Mouse (Mus musculus): ENCODE results near the gene Dip2b. TPM values are rescaled to one million over a fixed set of nuclear protein-coding genes. Genes with fewer than 3 reads are reported as not detected.

The Dip2b gene
- total and polyA plus RNA-seq, 2 experiments = 2.0 to 3.1 TPM

DNA sequence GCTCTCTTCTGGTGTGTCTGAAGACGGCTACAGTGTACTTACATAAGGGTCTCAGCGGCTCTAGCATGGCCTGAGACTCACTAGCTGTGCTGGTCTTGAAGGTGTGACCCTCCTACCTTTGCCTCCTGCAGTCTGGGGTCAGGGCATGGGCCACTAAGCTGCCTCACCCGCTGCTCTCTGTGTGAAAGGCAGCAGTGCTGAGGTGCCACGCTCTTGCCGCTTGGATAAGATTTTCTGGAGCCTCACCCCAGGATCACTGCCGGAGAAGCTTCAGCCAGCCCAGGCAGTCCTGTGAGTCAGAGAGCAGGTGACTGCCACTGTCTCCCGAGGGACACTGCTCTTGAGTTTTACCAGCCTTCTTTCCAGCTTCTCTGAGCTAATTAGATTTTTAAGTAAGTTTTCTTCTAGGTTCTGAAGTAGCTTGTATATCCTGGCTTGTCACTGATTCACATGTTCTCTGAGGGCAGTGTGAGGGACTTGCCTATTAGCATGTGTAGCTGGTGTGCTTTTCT, 18.0 kb downstream of the Dip2b start:
- H3K79me2 ChIP-seq (ENCODE audit: control insufficient read depth, insufficient read depth, low read length) = peaks cover 26% of the 10 kb centered on the region; the same call in 1 of the 2 replicates
- H3K27ac ChIP-seq (replicated peaks; ENCODE audit: insufficient read depth, low read depth, low read length) = no peak overlapping the region
- no peak for DNase-seq (ENCODE audit: extremely low read depth, low read depth, low spot score)
- H3K4me1 ChIP-seq (ENCODE audit: control insufficient read depth, insufficient read depth, low read length) = peaks cover 5% of the 10 kb centered on the region; the same call in 1 of the 2 replicates
- 94% methylated on average over 7 of the region's 7 CpGs for WGBS
- TF ChIP-seq POLR2A (IDR thresholded peaks at IDR 0.05; ENCODE audit: extremely low read depth, insufficient read depth, low read length) (no peak), CTCF (IDR thresholded peaks at IDR 0.05; ENCODE audit: low read depth, low read length) (no peak)
- no peak overlapping the region for H3K4me3 ChIP-seq (ENCODE audit: insufficient read depth, low read depth, low read length)
- H3K9ac ChIP-seq (ENCODE audit: low read depth, low read length) = no peak overlapping the region
- no peaks in the 10 kb centered on the region for H3K27me3 ChIP-seq (ENCODE audit: control insufficient read depth, insufficient read depth, low read length)
- no peaks in the 10 kb centered on the region for H3K36me3 ChIP-seq (ENCODE audit: control insufficient read depth, insufficient read depth, low read length)

DNA sequence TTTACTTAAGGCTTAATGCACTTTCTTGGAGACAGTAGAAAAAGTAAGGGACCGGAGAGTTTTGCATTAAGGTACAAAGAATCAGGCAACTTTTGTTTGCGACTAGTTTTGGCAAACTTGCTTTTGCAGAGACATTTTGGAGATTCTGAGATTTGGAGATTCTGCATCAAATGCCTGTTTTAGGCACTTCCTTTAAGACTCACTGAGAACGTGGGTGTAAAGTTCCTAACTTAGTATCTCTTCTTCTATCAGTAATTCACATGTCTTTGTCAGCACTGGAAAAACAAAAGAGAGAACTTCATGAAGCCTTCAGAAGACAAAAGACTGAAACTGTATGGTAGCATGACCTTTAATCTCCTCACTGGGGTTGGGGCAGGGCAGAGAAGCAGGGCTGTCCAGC, 19.2 kb downstream of the Dip2b start:
- Histone ChIP-seq H3K9ac (ENCODE audit: low read depth, low read length) (no peak overlapping the region), H3K4me3 (ENCODE audit: insufficient read depth, low read depth, low read length) (no peak overlapping the region), H3K79me2 (ENCODE audit: control insufficient read depth, insufficient read depth, low read length) (peaks cover 32% of the 10 kb centered on the region; the same call in 1 of the 2 replicates), H3K27ac (replicated peaks; ENCODE audit: insufficient read depth, low read depth, low read length) (no peak overlapping the region), H3K4me1 (ENCODE audit: control insufficient read depth, insufficient read depth, low read length) (peaks cover 5% of the 10 kb centered on the region; the same call in 1 of the 2 replicates), H3K27me3 (ENCODE audit: control insufficient read depth, insufficient read depth, low read length) (no peaks in the 10 kb centered on the region), H3K36me3 (ENCODE audit: control insufficient read depth, insufficient read depth, low read length) (no peaks in the 10 kb centered on the region)
- DNase-seq (ENCODE audit: extremely low read depth, low read depth, low spot score) = no peak
- no peak for TF ChIP-seq CTCF (IDR thresholded peaks at IDR 0.05; ENCODE audit: low read depth, low read length)
- TF ChIP-seq POLR2A (IDR thresholded peaks at IDR 0.05; ENCODE audit: extremely low read depth, insufficient read depth, low read length) = no peak
- 85% methylated on average over 3 of the region's 3 CpGs for WGBS

DNA sequence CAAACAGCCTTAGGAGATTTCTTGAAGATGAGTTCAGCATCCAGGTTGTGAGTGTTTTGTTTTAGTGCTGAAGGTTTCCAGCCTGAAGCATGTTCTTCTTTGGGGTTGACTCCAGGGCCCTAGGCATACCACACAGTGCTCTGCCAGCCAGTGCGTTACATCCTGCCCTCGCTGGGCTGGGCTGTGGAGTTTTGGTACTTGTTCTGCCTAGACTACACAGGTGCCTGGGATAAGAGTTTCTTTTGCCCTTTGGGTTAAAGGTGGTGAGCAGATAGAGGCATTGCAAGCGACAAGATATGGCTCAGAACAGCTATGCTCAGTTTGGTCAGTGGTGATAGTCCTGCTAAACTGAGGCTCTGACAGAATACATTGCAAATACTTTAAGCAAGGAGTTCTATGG, 19.7 kb downstream of the Dip2b start:
- Histone ChIP-seq H3K4me3 (ENCODE audit: insufficient read depth, low read depth, low read length) (no peak overlapping the region), H3K27ac (replicated peaks; ENCODE audit: insufficient read depth, low read depth, low read length) (no peak overlapping the region), H3K9ac (ENCODE audit: low read depth, low read length) (no peak overlapping the region), H3K36me3 (ENCODE audit: control insufficient read depth, insufficient read depth, low read length) (no peaks in the 10 kb centered on the region), H3K79me2 (ENCODE audit: control insufficient read depth, insufficient read depth, low read length) (peaks cover 33% of the 10 kb centered on the region; the same call in 1 of the 2 replicates), H3K27me3 (ENCODE audit: control insufficient read depth, insufficient read depth, low read length) (no peaks in the 10 kb centered on the region), H3K4me1 (ENCODE audit: control insufficient read depth, insufficient read depth, low read length) (peaks cover 5% of the 10 kb centered on the region; the same call in 1 of the 2 replicates)
- 71% methylated on average over 3 of the region's 3 CpGs for WGBS
- no peak for TF ChIP-seq CTCF (IDR thresholded peaks at IDR 0.05; ENCODE audit: low read depth, low read length)
- TF ChIP-seq POLR2A (IDR thresholded peaks at IDR 0.05; ENCODE audit: extremely low read depth, insufficient read depth, low read length) = no peak
- DNase-seq (ENCODE audit: extremely low read depth, low read depth, low spot score) = no peak

DNA sequence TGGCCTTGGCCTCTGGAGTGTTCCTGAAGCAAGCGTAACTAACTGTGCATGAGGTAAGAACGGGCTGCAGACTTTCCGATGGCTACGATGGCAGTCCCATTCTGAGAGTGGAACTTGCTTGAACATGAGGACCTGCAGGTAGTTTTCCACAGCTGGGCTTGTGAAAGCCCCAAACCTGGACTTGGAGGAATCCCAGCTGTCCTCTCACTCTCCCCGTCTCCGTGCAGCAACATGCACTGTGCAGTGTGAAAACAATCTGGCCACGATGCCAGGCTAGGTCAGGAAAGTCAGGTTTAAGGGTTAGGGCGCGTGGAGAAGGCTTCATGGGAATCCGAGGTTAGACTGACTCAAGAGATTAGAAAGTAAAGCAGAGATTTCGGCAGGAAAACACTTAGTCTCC, 20.4 kb downstream of the Dip2b start:
- Histone ChIP-seq H3K36me3 (ENCODE audit: control insufficient read depth, insufficient read depth, low read length) (no peaks in the 10 kb centered on the region), H3K4me1 (ENCODE audit: control insufficient read depth, insufficient read depth, low read length) (peaks cover 5% of the 10 kb centered on the region; the same call in 1 of the 2 replicates), H3K27ac (replicated peaks; ENCODE audit: insufficient read depth, low read depth, low read length) (no peak overlapping the region), H3K27me3 (ENCODE audit: control insufficient read depth, insufficient read depth, low read length) (no peaks in the 10 kb centered on the region), H3K79me2 (ENCODE audit: control insufficient read depth, insufficient read depth, low read length) (peaks cover 32% of the 10 kb centered on the region; the same call in 1 of the 2 replicates), H3K9ac (ENCODE audit: low read depth, low read length) (no peak overlapping the region), H3K4me3 (ENCODE audit: insufficient read depth, low read depth, low read length) (no peak overlapping the region)
- WGBS = 32% methylated on average over 11 of the region's 11 CpGs
- TF ChIP-seq CTCF (IDR thresholded peaks at IDR 0.05; ENCODE audit: low read depth, low read length) (no peak), POLR2A (IDR thresholded peaks at IDR 0.05; ENCODE audit: extremely low read depth, insufficient read depth, low read length) (no peak)
- peak; percentile 35 for DNase-seq (ENCODE audit: extremely low read depth, low read depth, low spot score)

DNA sequence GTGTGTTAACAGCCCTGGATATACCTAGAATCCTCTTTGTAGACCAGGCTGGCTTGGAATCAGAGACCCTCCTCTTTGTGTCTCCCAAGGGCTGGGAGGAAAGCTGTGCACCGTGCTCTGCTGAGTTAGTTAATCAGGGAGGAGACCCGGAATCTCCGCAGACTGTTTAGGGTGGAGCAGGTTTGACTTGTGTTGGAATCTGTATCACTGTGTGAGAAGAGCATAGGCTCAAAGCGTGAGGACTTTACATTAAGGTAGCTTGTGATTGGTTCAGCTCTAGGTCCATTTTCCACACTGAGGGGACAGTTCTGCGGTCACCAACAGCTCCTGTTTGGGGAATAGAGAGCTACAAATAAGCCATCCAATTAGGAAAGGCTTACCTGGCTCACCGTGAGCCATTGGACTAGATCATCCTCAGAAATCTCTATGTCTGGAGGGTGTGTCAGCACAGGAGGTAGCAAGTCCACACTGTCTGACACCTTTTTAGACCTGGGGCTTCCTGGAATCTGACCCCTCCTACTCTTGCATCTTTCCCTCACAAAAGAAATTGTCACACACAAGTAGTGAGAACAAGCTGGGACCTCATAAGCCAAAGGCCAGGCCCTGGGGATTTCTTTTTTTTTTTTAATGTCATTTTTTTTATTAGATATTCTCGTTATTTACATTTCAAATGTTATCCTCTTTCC, 21.3 kb downstream of the Dip2b start:
- no peak for DNase-seq (ENCODE audit: extremely low read depth, low read depth, low spot score)
- TF ChIP-seq CTCF (IDR thresholded peaks at IDR 0.05; ENCODE audit: low read depth, low read length) = no peak
- no peak for TF ChIP-seq POLR2A (IDR thresholded peaks at IDR 0.05; ENCODE audit: extremely low read depth, insufficient read depth, low read length)
- peaks cover 5% of the 10 kb centered on the region; the same call in 1 of the 2 replicates for H3K4me1 ChIP-seq (ENCODE audit: control insufficient read depth, insufficient read depth, low read length)
- H3K27ac ChIP-seq (replicated peaks; ENCODE audit: insufficient read depth, low read depth, low read length) = no peak overlapping the region
- no peaks in the 10 kb centered on the region for H3K36me3 ChIP-seq (ENCODE audit: control insufficient read depth, insufficient read depth, low read length)
- H3K4me3 ChIP-seq (ENCODE audit: insufficient read depth, low read depth, low read length) = no peak overlapping the region
- no peaks in the 10 kb centered on the region for H3K27me3 ChIP-seq (ENCODE audit: control insufficient read depth, insufficient read depth, low read length)
- H3K79me2 ChIP-seq (ENCODE audit: control insufficient read depth, insufficient read depth, low read length) = peaks cover 34% of the 10 kb centered on the region; the same call in 1 of the 2 replicates
- H3K9ac ChIP-seq (ENCODE audit: low read depth, low read length) = no peak overlapping the region
- 86% methylated on average over 7 of the region's 7 CpGs for WGBS
